Mouse (Mus musculus) lung, embryonic 15.5 days (tissue): ENCODE results near the gene Cdh23. TPM values are rescaled to one million over a fixed set of nuclear protein-coding genes. Genes with fewer than 3 reads are reported as not detected.

Source experiments
- ATAC-seq: fragments of 200-750 bp; cut with Nextera tagmentation; 2 replicates; pipeline ENCODE4 v1.8.0; 2017; ENCODE audit warnings: moderate number of reproducible peaks, borderline replicate concordance; ENCODE audit not compliant: low FRiP score, low TSS enrichment; ENCODE audit errors: extremely low read depth
- H3K27ac ChIP-seq: fragments of 300-500 bp; sonication (generic); 2 replicates; pipeline ENCODE4 v1.5.1; 2015; ENCODE audit warnings: moderate library complexity, mild to moderate bottlenecking, inconsistent platforms
- H3K27me3 ChIP-seq: fragments of 300-500 bp; sonication (generic); 2 replicates; pipeline ENCODE4 v1.6.1; 2015; ENCODE audit warnings: inconsistent platforms
- H3K36me3 ChIP-seq: fragments of 300-500 bp; sonication (generic); 2 replicates; pipeline ENCODE4 v1.6.1; 2015; ENCODE audit warnings: inconsistent platforms
- H3K4me1 ChIP-seq: fragments of 300-500 bp; sonication (generic); 2 replicates; pipeline ENCODE4 v1.6.1; 2015; ENCODE audit warnings: inconsistent platforms
- H3K4me2 ChIP-seq: fragments of 300-500 bp; sonication (generic); 2 replicates; pipeline ENCODE4 v1.6.1; 2015; ENCODE audit warnings: inconsistent platforms, mild to moderate bottlenecking, moderate library complexity
- H3K4me3 ChIP-seq: fragments of 300-500 bp; sonication (generic); 2 replicates; pipeline ENCODE4 v1.5.1; 2015; ENCODE audit warnings: mild to moderate bottlenecking, inconsistent platforms
- H3K9ac ChIP-seq: fragments of 300-500 bp; sonication (generic); 2 replicates; pipeline ENCODE4 v1.6.1; 2015; ENCODE audit warnings: inconsistent platforms
- H3K9me3 ChIP-seq: fragments of 300-500 bp; sonication (generic); 2 replicates; pipeline ENCODE4 v1.6.1; 2016; ENCODE audit warnings: inconsistent platforms
- WGBS: fragments of 180-500 bp; shearing (Covaris S2); methylation state at CpG from one replicate; pipeline ENCODE4 v1.1.7; 2015; 5-methylcytosine and 5-hydroxymethylcytosine counted together
- polyA plus RNA-seq: library from polyadenylated mRNA; unstranded; fragments of >200 nt; fragmentation: Nextera tagmentation; extraction: Ambion mirVana; gene quantifications from 2 replicates; pipeline ENCODE4 v1.2.1, GENCODE M21; 2015

Cdh23 gene
- polyA plus RNA-seq, 1 experiment from 2014 or later: 0.69 TPM

- H3K9ac ChIP-seq: no peak overlapping the region
- 0 out of 2 replicates have a peak, but pooled peaks cover 6% of the 10 kb centered on the region for H3K27me3 ChIP-seq
- ATAC-seq: peak; percentile 49
- WGBS: 11% methylated on average over 3 of the region's 3 CpGs
- H3K9me3 ChIP-seq: no peaks in the 10 kb centered on the region
- H3K4me3 ChIP-seq: no peak overlapping the region
- peak overlapping the region; percentile 40 for H3K4me2 ChIP-seq
- peak overlapping the region; percentile 95 for H3K27ac ChIP-seq
- H3K36me3 ChIP-seq: no peaks in the 10 kb centered on the region
- H3K4me1 ChIP-seq: peaks cover 66% of the 10 kb centered on the region
Measured at GRCm38 (mm10) chr10:60351248-60351647, 345.0 kb downstream of the Cdh23 start.

- H3K9ac ChIP-seq: no peak overlapping the region
- no peaks in the 10 kb centered on the region for H3K36me3 ChIP-seq
- H3K4me1 ChIP-seq: peaks cover 70% of the 10 kb centered on the region
- 5% methylated on average over 3 of the region's 3 CpGs for whole genome bisulfite sequencing
- no peaks in the 10 kb centered on the region for H3K9me3 ChIP-seq
- H3K27ac ChIP-seq: peak overlapping the region; percentile 95
- peak overlapping the region; percentile 22; the same call in 1 of the 2 replicates for H3K4me3 ChIP-seq
- H3K4me2 ChIP-seq: peak overlapping the region; percentile 40
- 0 out of 2 replicates have a peak, but pooled peaks cover 6% of the 10 kb centered on the region for H3K27me3 ChIP-seq
- ATAC-seq: peak; percentile 23
Measured at GRCm38 (mm10) chr10:60350805-60351167, 345.5 kb downstream of the Cdh23 start.

GRCm38 (mm10) chr10:60350077-60350804 is 346.0 kb downstream of the Cdh23 start:
- Histone ChIP-seq H3K4me2 (peak overlapping the region; percentile 40), H3K27ac (peak overlapping the region; percentile 95), H3K4me3 (peak overlapping the region; percentile 22; the same call in 1 of the 2 replicates), H3K27me3 (0 out of 2 replicates have a peak, but pooled peaks cover 6% of the 10 kb centered on the region), H3K9me3 (no peaks in the 10 kb centered on the region), H3K4me1 (peaks cover 70% of the 10 kb centered on the region), H3K36me3 (no peaks in the 10 kb centered on the region), H3K9ac (no peak overlapping the region)
- ATAC-seq: no peak
- 42% methylated on average over 5 of the region's 5 CpGs for WGBS

GRCm38 (mm10) chr10:60349644-60350043 is 346.6 kb downstream of the Cdh23 start:
- H3K4me1 ChIP-seq: peaks cover 70% of the 10 kb centered on the region
- H3K9me3 ChIP-seq: no peaks in the 10 kb centered on the region
- peak overlapping the region; percentile 95 for H3K27ac ChIP-seq
- H3K4me2 ChIP-seq: 0 out of 2 replicates have a peak overlapping the region, but pooled peaks have one; percentile 56
- H3K36me3 ChIP-seq: no peaks in the 10 kb centered on the region
- no peak overlapping the region for H3K9ac ChIP-seq
- 0 out of 2 replicates have a peak, but pooled peaks cover 6% of the 10 kb centered on the region for H3K27me3 ChIP-seq
- WGBS: 84% methylated on average over 5 of the region's 5 CpGs
- no peak overlapping the region for H3K4me3 ChIP-seq
- no peak for ATAC-seq

- Histone ChIP-seq H3K4me3 (no peak overlapping the region), H3K27ac (peak overlapping the region; percentile 32), H3K9ac (no peak overlapping the region), H3K36me3 (no peaks in the 10 kb centered on the region), H3K4me1 (peaks cover 70% of the 10 kb centered on the region), H3K9me3 (no peaks in the 10 kb centered on the region), H3K4me2 (peak overlapping the region; percentile 56), H3K27me3 (0 out of 2 replicates have a peak, but pooled peaks cover 6% of the 10 kb centered on the region)
- ATAC-seq: no peak
- WGBS: 34% methylated on average over 6 of the region's 6 CpGs
Measured at GRCm38 (mm10) chr10:60349056-60349455, 347.2 kb downstream of the Cdh23 start.

- no peaks in the 10 kb centered on the region for H3K36me3 ChIP-seq
- H3K27me3 ChIP-seq: 0 out of 2 replicates have a peak, but pooled peaks cover 6% of the 10 kb centered on the region
- H3K9me3 ChIP-seq: no peaks in the 10 kb centered on the region
- peak overlapping the region; percentile 38 for H3K4me3 ChIP-seq
- 0 out of 2 replicates have a peak overlapping the region, but pooled peaks have one; percentile 3 for H3K9ac ChIP-seq
- peak overlapping the region; percentile 32; the same call in 1 of the 2 replicates for H3K27ac ChIP-seq
- H3K4me1 ChIP-seq: peaks cover 68% of the 10 kb centered on the region
- no peak for ATAC-seq
- 52% methylated on average over 9 of the region's 9 CpGs for WGBS
- H3K4me2 ChIP-seq: peak overlapping the region; percentile 56
Measured at GRCm38 (mm10) chr10:60347768-60348610, 348.3 kb downstream of the Cdh23 start.

GRCm38 (mm10) chr10:60346701-60347405 is 349.4 kb downstream of the Cdh23 start, which contains the start of gene Vsir:
Gene Vsir (plus strand): TSS chr10:60346851.
- Histone ChIP-seq H3K9me3 (no peaks in the 10 kb centered on the region), H3K27ac (peak within 1 kb of the TSS; percentile 68), H3K9ac (peak within 1 kb of the TSS; percentile 20), H3K36me3 (no peaks in the 10 kb centered on the region), H3K4me3 (peak within 1 kb of the TSS; percentile 38), H3K4me2 (peak within 1 kb of the TSS; percentile 56), H3K27me3 (0 out of 2 replicates have a peak, but pooled peaks cover 6% of the 10 kb centered on the region), H3K4me1 (peaks cover 57% of the 10 kb centered on the region)
- under 1% methylated on average over 37 of the region's 37 CpGs for WGBS
- ATAC-seq: peak; percentile 60; the same call in 1 of the 2 replicates

GRCm38 (mm10) chr10:60346056-60346455 is 350.2 kb downstream of the Cdh23 start:
- Histone ChIP-seq H3K4me2 (peak overlapping the region; percentile 56), H3K27ac (no peak overlapping the region), H3K4me1 (peaks cover 50% of the 10 kb centered on the region), H3K36me3 (no peaks in the 10 kb centered on the region), H3K9me3 (no peaks in the 10 kb centered on the region), H3K9ac (no peak overlapping the region), H3K4me3 (no peak overlapping the region), H3K27me3 (0 out of 2 replicates have a peak, but pooled peaks cover 6% of the 10 kb centered on the region)
- 82% methylated on average over 4 of the region's 4 CpGs for WGBS
- ATAC-seq: no peak

- no peak for ATAC-seq
- 68% methylated on average over 3 of the region's 3 CpGs for WGBS
- Histone ChIP-seq H3K4me2 (no peak overlapping the region), H3K36me3 (no peaks in the 10 kb centered on the region), H3K4me1 (peaks cover 31% of the 10 kb centered on the region), H3K27me3 (0 out of 2 replicates have a peak, but pooled peaks cover 6% of the 10 kb centered on the region), H3K4me3 (no peak overlapping the region), H3K9me3 (no peaks in the 10 kb centered on the region), H3K27ac (no peak overlapping the region), H3K9ac (no peak overlapping the region)
Measured at GRCm38 (mm10) chr10:60344111-60344510, 352.2 kb downstream of the Cdh23 start.

GRCm38 (mm10) chr10:60341528-60341927 is 354.8 kb downstream of the Cdh23 start:
- Histone ChIP-seq H3K4me3 (no peak overlapping the region), H3K9me3 (no peaks in the 10 kb centered on the region), H3K4me2 (no peak overlapping the region), H3K27ac (no peak overlapping the region), H3K4me1 (peaks cover 7% of the 10 kb centered on the region), H3K27me3 (no peaks in the 10 kb centered on the region), H3K36me3 (no peaks in the 10 kb centered on the region), H3K9ac (no peak overlapping the region)
- 69% methylated on average over 9 of the region's 9 CpGs for WGBS
- ATAC-seq: no peak

- Histone ChIP-seq H3K27me3 (no peaks in the 10 kb centered on the region), H3K27ac (no peak overlapping the region), H3K4me2 (no peak overlapping the region), H3K4me1 (peaks cover 2% of the 10 kb centered on the region), H3K9ac (no peak overlapping the region), H3K9me3 (no peaks in the 10 kb centered on the region), H3K36me3 (no peaks in the 10 kb centered on the region), H3K4me3 (no peak overlapping the region)
- 93% methylated on average over 4 of the region's 4 CpGs for WGBS
- ATAC-seq: no peak
Measured at GRCm38 (mm10) chr10:60335021-60335420, 361.3 kb downstream of the Cdh23 start.
